Mouse (Mus musculus): ENCODE measurements at regions not wholly inside any gene's neighbourhood (a gene's known extent, or its start where the extent isn't known, plus 50 kb on each side); places are given as distances from the start of the nearest gene placed in this dataset.

GRCm38 (mm10) chr15:55962093-55962492 is 1515.3 kb downstream of the Slc22a22 start:
- no peak for DNase-seq (ENCODE audit: low spot score in 2 of 2)

Data from thymus, postnatal 10 days (tissue).